Mouse (Mus musculus): ENCODE measurements around the gene AC161166.1. TPM values are rescaled to one million over a fixed set of nuclear protein-coding genes. Genes with fewer than 3 reads are reported as not detected.
A peak's percentile ranks its signal among the peaks of the same experiment; 100 is the strongest.

Gene AC161166.1
- polyA plus RNA-seq, 1 experiment from 2014 or later, result 1.1 TPM

GRCm38 (mm10) chr7:24506476-24506837 lies 5.8 kb downstream of the AC161166.1 start:
- Histone ChIP-seq H3K4me2 (peak overlapping the region; percentile 77), H3K4me3 (replicated peaks) (peak overlapping the region; percentile 63), H3K9me3 (no peaks in the 10 kb centered on the region), H3K27ac (peak overlapping the region; percentile 99), H3K36me3 (peaks cover 10% of the 10 kb centered on the region), H3K27me3 (peaks cover 23% of the 10 kb centered on the region; the same call in 1 of the 2 replicates), H3K9ac (replicated peaks) (peak overlapping the region; percentile 90), H3K4me1 (replicated peaks) (peaks cover 30% of the 10 kb centered on the region)
- WGBS, result under 1% methylated on average over 12 of the region's 12 CpGs
- ATAC-seq (ENCODE audit: insufficient number of reproducible peaks, insufficient read depth, low FRiP score, low TSS enrichment, low read depth), result 0 out of 2 replicates have a peak, but pooled peaks have one; percentile 1

DNA sequence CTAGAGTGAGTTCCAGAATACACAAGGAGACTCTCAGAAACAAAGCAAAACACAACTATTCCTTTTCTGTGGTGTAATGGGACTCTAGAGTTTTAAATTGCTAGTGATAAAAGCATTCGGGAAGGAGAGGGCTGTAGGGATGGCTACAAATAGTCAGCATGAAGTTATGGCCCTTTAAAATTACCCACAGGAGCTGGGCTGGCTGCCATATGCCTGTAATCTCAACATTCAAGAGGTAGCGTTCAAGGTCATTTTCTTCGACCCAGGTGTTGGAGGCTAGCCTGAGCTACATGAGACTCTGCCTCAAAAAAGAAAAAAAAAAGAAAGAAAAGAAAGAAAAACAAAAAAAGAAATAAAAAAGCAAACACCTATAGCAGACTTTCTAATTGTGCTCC lies 6.2 kb downstream of the AC161166.1 start:
- Histone ChIP-seq H3K9me3 (no peaks in the 10 kb centered on the region), H3K9ac (replicated peaks) (peak overlapping the region; percentile 90; the same call in 1 of the 2 replicates), H3K4me2 (peak overlapping the region; percentile 77), H3K4me3 (replicated peaks) (peak overlapping the region; percentile 63), H3K27me3 (peaks cover 27% of the 10 kb centered on the region), H3K4me1 (replicated peaks) (peaks cover 30% of the 10 kb centered on the region), H3K36me3 (peaks cover 7% of the 10 kb centered on the region; the same call in 1 of the 2 replicates), H3K27ac (peak overlapping the region; percentile 99)
- ATAC-seq (ENCODE audit: insufficient number of reproducible peaks, insufficient read depth, low FRiP score, low TSS enrichment, low read depth), result no peak
- 5% methylated on average over 3 of the region's 3 CpGs for WGBS

GRCm38 (mm10) chr7:24505447-24506064 lies 6.7 kb downstream of the AC161166.1 start:
- Histone ChIP-seq H3K9me3 (0 out of 2 replicates have a peak, but pooled peaks cover 4% of the 10 kb centered on the region), H3K27ac (peak overlapping the region; percentile 99), H3K4me3 (replicated peaks) (peak overlapping the region; percentile 63; the same call in 1 of the 2 replicates), H3K9ac (replicated peaks) (no peak overlapping the region), H3K36me3 (peaks cover 5% of the 10 kb centered on the region; the same call in 1 of the 2 replicates), H3K4me1 (replicated peaks) (peaks cover 31% of the 10 kb centered on the region), H3K27me3 (peaks cover 32% of the 10 kb centered on the region), H3K4me2 (peak overlapping the region; percentile 77)
- WGBS, result 15% methylated on average over 15 of the region's 15 CpGs
- ATAC-seq (ENCODE audit: insufficient number of reproducible peaks, insufficient read depth, low FRiP score, low TSS enrichment, low read depth), result no peak

DNA sequence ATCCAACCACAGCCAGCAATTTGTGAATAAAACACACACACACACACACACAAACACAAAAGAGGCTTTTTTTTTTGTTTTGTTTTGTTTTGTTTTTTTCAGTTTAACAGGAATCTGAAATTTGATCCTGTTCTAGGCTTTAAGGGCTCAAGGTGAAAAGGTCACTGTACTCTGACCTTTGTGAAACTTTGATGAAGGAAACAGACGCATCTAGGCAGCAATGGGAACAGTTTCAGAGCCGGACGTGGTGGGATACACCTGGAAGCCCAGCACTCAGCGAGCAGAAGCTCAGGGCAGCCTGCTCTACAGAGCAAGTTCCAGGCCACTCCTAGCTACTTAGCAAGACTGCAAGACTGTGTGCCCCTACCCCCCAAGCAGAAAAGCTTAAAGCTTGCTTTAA lies 7.4 kb downstream of the AC161166.1 start:
- 5% methylated on average over 4 of the region's 4 CpGs for WGBS
- Histone ChIP-seq H3K4me2 (peak overlapping the region; percentile 30; the same call in 1 of the 2 replicates), H3K9ac (replicated peaks) (no peak overlapping the region), H3K27me3 (peaks cover 39% of the 10 kb centered on the region), H3K4me1 (replicated peaks) (peaks cover 38% of the 10 kb centered on the region), H3K4me3 (replicated peaks) (no peak overlapping the region), H3K9me3 (0 out of 2 replicates have a peak, but pooled peaks cover 4% of the 10 kb centered on the region), H3K27ac (no peak overlapping the region), H3K36me3 (peaks cover 4% of the 10 kb centered on the region; the same call in 1 of the 2 replicates)
- no peak for ATAC-seq (ENCODE audit: insufficient number of reproducible peaks, insufficient read depth, low FRiP score, low TSS enrichment, low read depth)

DNA sequence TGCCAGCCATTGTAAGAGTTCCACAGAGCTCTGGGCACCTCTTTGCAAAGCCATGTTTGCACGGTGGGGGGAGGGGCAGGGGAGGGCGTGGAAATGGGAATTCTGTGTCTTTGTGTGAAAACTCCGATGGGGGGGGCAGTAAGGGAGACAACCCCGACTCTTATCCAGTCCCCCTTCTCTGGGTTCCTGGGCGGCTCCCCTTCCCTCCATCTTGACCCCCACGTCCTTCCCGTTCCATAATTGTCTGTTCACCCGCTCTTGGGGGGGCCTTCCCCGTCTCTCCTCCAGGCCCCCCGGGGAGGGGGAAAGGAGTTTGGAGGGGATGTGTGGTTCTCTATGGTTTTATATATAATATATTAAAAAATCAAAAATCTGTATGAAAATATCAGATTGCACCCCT lies 8.3 kb downstream of the AC161166.1 start:
- Histone ChIP-seq H3K9ac (replicated peaks) (no peak overlapping the region), H3K4me1 (replicated peaks) (peaks cover 43% of the 10 kb centered on the region), H3K36me3 (peaks cover 4% of the 10 kb centered on the region; the same call in 1 of the 2 replicates), H3K27ac (no peak overlapping the region), H3K4me2 (peak overlapping the region; percentile 30), H3K4me3 (replicated peaks) (no peak overlapping the region), H3K9me3 (0 out of 2 replicates have a peak, but pooled peaks cover 4% of the 10 kb centered on the region), H3K27me3 (peaks cover 48% of the 10 kb centered on the region)
- 14% methylated on average over 10 of the region's 10 CpGs for WGBS
- ATAC-seq (ENCODE audit: insufficient number of reproducible peaks, insufficient read depth, low FRiP score, low TSS enrichment, low read depth), result no peak

GRCm38 (mm10) chr7:24501492-24501891 lies 10.8 kb downstream of the AC161166.1 start:
- H3K9me3 ChIP-seq, result 0 out of 2 replicates have a peak, but pooled peaks cover 4% of the 10 kb centered on the region
- peaks cover 64% of the 10 kb centered on the region for H3K27me3 ChIP-seq
- no peak for ATAC-seq (ENCODE audit: insufficient number of reproducible peaks, insufficient read depth, low FRiP score, low TSS enrichment, low read depth)
- no peak overlapping the region for H3K9ac ChIP-seq (replicated peaks)
- H3K27ac ChIP-seq, result no peak overlapping the region
- no peak overlapping the region for H3K4me2 ChIP-seq
- H3K36me3 ChIP-seq, result peaks cover 4% of the 10 kb centered on the region; the same call in 1 of the 2 replicates
- peaks cover 36% of the 10 kb centered on the region for H3K4me1 ChIP-seq (replicated peaks)
- no peak overlapping the region for H3K4me3 ChIP-seq (replicated peaks)
- WGBS, result 42% methylated on average over 21 of the region's 21 CpGs

GRCm38 (mm10) chr7:24500929-24501328 lies 11.3 kb downstream of the AC161166.1 start:
- Histone ChIP-seq H3K4me1 (replicated peaks) (peaks cover 34% of the 10 kb centered on the region), H3K36me3 (peaks cover 4% of the 10 kb centered on the region; the same call in 1 of the 2 replicates), H3K27me3 (peaks cover 64% of the 10 kb centered on the region), H3K9ac (replicated peaks) (no peak overlapping the region), H3K9me3 (0 out of 2 replicates have a peak, but pooled peaks cover 4% of the 10 kb centered on the region), H3K4me2 (no peak overlapping the region), H3K4me3 (replicated peaks) (no peak overlapping the region), H3K27ac (no peak overlapping the region)
- WGBS, result 33% methylated on average over 7 of the region's 7 CpGs
- ATAC-seq (ENCODE audit: insufficient number of reproducible peaks, insufficient read depth, low FRiP score, low TSS enrichment, low read depth), result no peak

- peaks cover 64% of the 10 kb centered on the region for H3K27me3 ChIP-seq
- peak overlapping the region; percentile 46; the same call in 1 of the 2 replicates for H3K9ac ChIP-seq (replicated peaks)
- H3K36me3 ChIP-seq, result peaks cover 4% of the 10 kb centered on the region; the same call in 1 of the 2 replicates
- H3K9me3 ChIP-seq, result 0 out of 2 replicates have a peak, but pooled peaks cover 4% of the 10 kb centered on the region
- WGBS, result 13% methylated on average over 43 of the region's 43 CpGs
- peak overlapping the region; percentile 68 for H3K4me2 ChIP-seq
- ATAC-seq (ENCODE audit: insufficient number of reproducible peaks, insufficient read depth, low FRiP score, low TSS enrichment, low read depth), result peak; percentile 63
- no peak overlapping the region for H3K27ac ChIP-seq
- H3K4me3 ChIP-seq (replicated peaks), result peak overlapping the region; percentile 42
- H3K4me1 ChIP-seq (replicated peaks), result peaks cover 26% of the 10 kb centered on the region
These were observed 12.2 kb downstream of the AC161166.1 start for GRCm38 (mm10) chr7:24499856-24500577.

- Histone ChIP-seq H3K27ac (no peak overlapping the region), H3K36me3 (no peaks in the 10 kb centered on the region), H3K9ac (replicated peaks) (no peak overlapping the region), H3K4me3 (replicated peaks) (no peak overlapping the region), H3K4me1 (replicated peaks) (peaks cover 18% of the 10 kb centered on the region), H3K9me3 (no peaks in the 10 kb centered on the region), H3K27me3 (peaks cover 17% of the 10 kb centered on the region), H3K4me2 (no peak overlapping the region)
- WGBS, result 89% methylated on average over 8 of the region's 8 CpGs
- no peak for ATAC-seq (ENCODE audit: insufficient number of reproducible peaks, insufficient read depth, low FRiP score, low TSS enrichment, low read depth)
These were observed 24.0 kb downstream of the AC161166.1 start for GRCm38 (mm10) chr7:24488303-24488702.

GRCm38 (mm10) chr7:24487403-24487802 lies 24.9 kb downstream of the AC161166.1 start:
- Histone ChIP-seq H3K9me3 (no peaks in the 10 kb centered on the region), H3K27me3 (peaks cover 24% of the 10 kb centered on the region), H3K4me3 (replicated peaks) (no peak overlapping the region), H3K27ac (no peak overlapping the region), H3K4me2 (no peak overlapping the region), H3K4me1 (replicated peaks) (peaks cover 26% of the 10 kb centered on the region), H3K9ac (replicated peaks) (no peak overlapping the region), H3K36me3 (no peaks in the 10 kb centered on the region)
- no peak for ATAC-seq (ENCODE audit: insufficient number of reproducible peaks, insufficient read depth, low FRiP score, low TSS enrichment, low read depth)
- whole genome bisulfite sequencing, result 36% methylated on average over 3 of the region's 3 CpGs

- ATAC-seq (ENCODE audit: insufficient number of reproducible peaks, insufficient read depth, low FRiP score, low TSS enrichment, low read depth), result no peak
- Histone ChIP-seq H3K27ac (no peak overlapping the region), H3K36me3 (no peaks in the 10 kb centered on the region), H3K4me1 (replicated peaks) (peaks cover 26% of the 10 kb centered on the region), H3K4me2 (no peak overlapping the region), H3K27me3 (peaks cover 29% of the 10 kb centered on the region), H3K9ac (replicated peaks) (peak overlapping the region; percentile 23; the same call in 1 of the 2 replicates), H3K9me3 (no peaks in the 10 kb centered on the region), H3K4me3 (replicated peaks) (no peak overlapping the region)
- WGBS, result 61% methylated on average over 9 of the region's 9 CpGs
These were observed 25.6 kb downstream of the AC161166.1 start for GRCm38 (mm10) chr7:24486654-24487130.
